Mouse (Mus musculus) liver, embryonic 15.5 days (tissue): ENCODE results near the gene Fam83b. TPM values are rescaled to one million over a fixed set of nuclear protein-coding genes. Genes with fewer than 3 reads are reported as not detected.

Experiments
- ATAC-seq: fragments of 200-750 bp; cut with Nextera tagmentation; 2 replicates; pipeline ENCODE4 v1.8.0; 2017; ENCODE audit warnings: moderate number of reproducible peaks, mild to moderate bottlenecking, moderate library complexity; ENCODE audit not compliant: insufficient read depth
- H3K27ac ChIP-seq: fragments of 300-500 bp; sonication (generic); replicated peaks from 2 replicates; pipeline ENCODE4 v1.5.1; 2015; ENCODE audit warnings: mild to moderate bottlenecking, inconsistent platforms
- H3K27me3 ChIP-seq: fragments of 300-500 bp; sonication (generic); 2 replicates; pipeline ENCODE4 v1.6.1; 2015; ENCODE audit warnings: mild to moderate bottlenecking, inconsistent platforms
- H3K36me3 ChIP-seq: fragments of 300-500 bp; sonication (generic); replicated peaks from 2 replicates; pipeline ENCODE4 v1.6.1; 2015; ENCODE audit warnings: moderate library complexity, mild to moderate bottlenecking, inconsistent platforms
- H3K4me1 ChIP-seq: fragments of 300-500 bp; sonication (generic); replicated peaks from 2 replicates; pipeline ENCODE4 v1.6.1; 2015; ENCODE audit warnings: inconsistent platforms
- H3K4me2 ChIP-seq: fragments of 300-500 bp; sonication (generic); 2 replicates; pipeline ENCODE4 v1.6.1; 2015; ENCODE audit warnings: moderate library complexity, mild to moderate bottlenecking, inconsistent platforms
- H3K4me3 ChIP-seq: fragments of 300-500 bp; sonication (generic); replicated peaks from 2 replicates; pipeline ENCODE4 v1.5.1; 2015; ENCODE audit warnings: mild to moderate bottlenecking, inconsistent platforms
- H3K9ac ChIP-seq: fragments of 300-500 bp; sonication (generic); 2 replicates; pipeline ENCODE4 v1.6.1; 2015; ENCODE audit warnings: moderate library complexity, mild to moderate bottlenecking, inconsistent platforms
- H3K9me3 ChIP-seq: fragments of 300-500 bp; sonication (generic); replicated peaks from 2 replicates; pipeline ENCODE4 v1.6.1; 2016; ENCODE audit warnings: inconsistent platforms
- WGBS: fragments of 180-500 bp; shearing (Covaris S2); methylation state at CpG from one replicate; pipeline ENCODE4 v1.1.7; 2015; ENCODE audit warnings: mixed read lengths; ENCODE audit not compliant: insufficient replicate concordance; 5-methylcytosine and 5-hydroxymethylcytosine counted together
- polyA plus RNA-seq: library from polyadenylated mRNA; unstranded; fragments of >200 nt; fragmentation: Nextera tagmentation; extraction: Ambion mirVana; gene quantifications from 2 replicates; pipeline ENCODE4 v1.2.1, GENCODE M21; 2015

Fam83b gene
- polyA plus RNA-seq, 1 experiment from 2014 or later = 0.05 TPM

DNA sequence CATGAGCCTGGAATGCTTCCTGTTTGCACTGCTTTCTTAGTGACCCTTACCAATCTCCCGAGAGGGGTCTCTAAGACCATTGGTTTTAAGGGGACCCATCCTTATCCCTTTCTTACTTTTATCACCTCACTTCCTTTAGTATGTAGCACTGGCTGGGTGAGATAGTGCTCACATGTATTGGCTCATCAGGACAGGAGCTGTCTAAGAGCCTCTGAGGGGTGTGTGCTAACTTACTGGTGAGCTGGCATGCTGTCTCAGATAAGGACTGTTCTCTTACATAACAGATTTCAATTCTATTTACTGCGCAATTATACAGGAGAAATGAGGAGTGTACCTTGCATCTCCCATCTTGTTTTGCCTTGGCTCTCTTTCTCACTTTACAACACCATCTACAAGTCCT lies 7.7 kb downstream of the Fam83b start:
- peak; percentile 91 for ATAC-seq
- no peaks in the 10 kb centered on the region for H3K9me3 ChIP-seq

DNA sequence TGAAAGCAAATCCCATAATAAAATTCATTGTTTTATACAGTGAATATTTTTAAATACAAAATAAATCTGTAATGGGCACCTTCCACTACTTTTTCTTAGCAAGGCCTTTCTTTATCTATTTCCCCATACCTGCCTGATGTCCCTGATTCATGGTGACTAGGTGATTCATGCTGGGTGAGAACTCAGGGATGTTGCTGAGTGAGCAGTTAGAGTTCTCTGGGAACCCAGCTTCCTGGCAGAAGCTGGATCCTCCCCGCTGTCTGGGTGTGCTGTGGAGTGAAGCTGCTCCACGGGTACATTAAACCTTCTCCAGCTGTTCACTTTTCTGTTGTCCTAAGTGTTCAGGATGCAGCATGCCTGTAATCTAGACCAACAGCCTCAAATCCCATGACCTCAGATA lies 13.2 kb downstream of the Fam83b start:
- 27% methylated on average over 2 of the region's 2 CpGs for WGBS
- H3K9ac ChIP-seq = no peak overlapping the region
- H3K27ac ChIP-seq = no peak overlapping the region
- H3K4me2 ChIP-seq = no peak overlapping the region
- no peak for ATAC-seq
- no peak overlapping the region for H3K4me3 ChIP-seq
- H3K4me1 ChIP-seq = 0 out of 2 replicates have a peak, but pooled peaks cover under 1% of the 10 kb centered on the region
- no peaks in the 10 kb centered on the region for H3K27me3 ChIP-seq
- H3K9me3 ChIP-seq = no peaks in the 10 kb centered on the region
- H3K36me3 ChIP-seq = no peaks in the 10 kb centered on the region

More for the DNA sequence above, 7.7 kb downstream of the Fam83b start:
- Histone ChIP-seq H3K4me1 (peaks cover 12% of the 10 kb centered on the region; the same call in 1 of the 2 replicates), H3K27ac (no peak overlapping the region), H3K4me3 (no peak overlapping the region), H3K9ac (no peak overlapping the region), H3K4me2 (no peak overlapping the region), H3K36me3 (no peaks in the 10 kb centered on the region), H3K27me3 (no peaks in the 10 kb centered on the region)
- WGBS = 25% methylated on average over 2 of the region's 2 CpGs

- Histone ChIP-seq H3K9ac (no peak overlapping the region), H3K4me1 (no peaks in the 10 kb centered on the region), H3K9me3 (no peaks in the 10 kb centered on the region), H3K4me3 (no peak overlapping the region), H3K27ac (no peak overlapping the region), H3K36me3 (no peaks in the 10 kb centered on the region), H3K4me2 (no peak overlapping the region), H3K27me3 (no peaks in the 10 kb centered on the region)
- no peak for ATAC-seq
- WGBS = 55% methylated on average over 1 of the region's 1 CpGs
These were observed 13.8 kb downstream of the Fam83b start for GRCm38 (mm10) chr9:76553115-76553514.

GRCm38 (mm10) chr9:76546714-76547113 lies 20.2 kb downstream of the Fam83b start:
- Histone ChIP-seq H3K27me3 (no peaks in the 10 kb centered on the region), H3K9ac (no peak overlapping the region), H3K9me3 (no peaks in the 10 kb centered on the region), H3K4me1 (no peaks in the 10 kb centered on the region), H3K36me3 (no peaks in the 10 kb centered on the region), H3K4me3 (no peak overlapping the region), H3K27ac (no peak overlapping the region), H3K4me2 (no peak overlapping the region)
- no peak for ATAC-seq
- 24% methylated on average over 3 of the region's 3 CpGs for WGBS

DNA sequence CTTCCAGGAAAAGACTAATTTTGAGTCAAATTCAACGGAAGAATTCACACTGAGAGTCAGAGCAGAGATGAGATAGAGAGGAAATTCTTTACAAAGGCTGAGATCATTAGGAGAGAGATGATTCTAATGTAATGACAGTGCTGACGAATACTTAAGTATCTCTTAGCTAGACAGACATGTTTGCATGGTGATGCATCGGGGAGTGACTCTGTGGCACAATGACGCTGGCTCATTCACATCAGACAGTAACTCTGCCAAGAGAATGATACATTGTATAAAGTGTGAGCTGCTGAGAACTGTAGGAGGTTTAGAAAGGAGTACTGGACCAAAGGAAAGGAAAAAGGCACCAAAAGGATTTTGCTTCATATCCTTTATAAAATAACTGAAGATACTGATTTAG lies 26.2 kb downstream of the Fam83b start:
- Histone ChIP-seq H3K9ac (no peak overlapping the region), H3K4me3 (no peak overlapping the region), H3K9me3 (no peaks in the 10 kb centered on the region), H3K27me3 (no peaks in the 10 kb centered on the region), H3K4me2 (no peak overlapping the region), H3K36me3 (no peaks in the 10 kb centered on the region), H3K27ac (no peak overlapping the region), H3K4me1 (no peaks in the 10 kb centered on the region)
- 29% methylated on average over 4 of the region's 4 CpGs for WGBS
- ATAC-seq = no peak

GRCm38 (mm10) chr9:76539953-76540621 lies 26.8 kb downstream of the Fam83b start:
- no peak for ATAC-seq
- H3K27me3 ChIP-seq = no peaks in the 10 kb centered on the region
- 29% methylated on average over 6 of the region's 7 CpGs for WGBS
- H3K36me3 ChIP-seq = no peaks in the 10 kb centered on the region
- H3K4me3 ChIP-seq = no peak overlapping the region
- no peak overlapping the region for H3K4me2 ChIP-seq
- H3K27ac ChIP-seq = no peak overlapping the region
- H3K9ac ChIP-seq = no peak overlapping the region
- no peaks in the 10 kb centered on the region for H3K9me3 ChIP-seq
- no peaks in the 10 kb centered on the region for H3K4me1 ChIP-seq

DNA sequence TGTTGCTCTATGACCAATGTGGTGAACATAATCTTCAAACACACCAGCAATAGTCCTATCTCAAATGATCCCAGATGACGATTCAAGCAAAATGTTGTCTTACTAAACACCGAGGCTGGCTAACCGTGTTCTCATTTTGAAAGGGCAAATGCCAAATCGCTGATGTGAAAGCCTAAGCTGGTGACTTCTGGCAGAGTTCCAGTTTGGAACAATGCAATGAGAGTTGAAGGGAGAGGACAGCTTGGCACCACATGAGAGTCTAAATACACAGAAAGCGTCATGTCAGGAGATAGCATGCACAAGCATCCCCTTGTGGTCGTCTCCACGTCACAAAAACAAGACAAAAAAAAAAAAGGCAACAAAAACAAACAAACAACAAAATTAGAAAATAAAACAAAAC lies 27.6 kb downstream of the Fam83b start:
- 53% methylated on average over 7 of the region's 7 CpGs for WGBS
- Histone ChIP-seq H3K9me3 (no peaks in the 10 kb centered on the region), H3K4me1 (no peaks in the 10 kb centered on the region), H3K4me2 (no peak overlapping the region), H3K4me3 (no peak overlapping the region), H3K27me3 (no peaks in the 10 kb centered on the region), H3K27ac (no peak overlapping the region), H3K9ac (no peak overlapping the region), H3K36me3 (no peaks in the 10 kb centered on the region)
- no peak for ATAC-seq

DNA sequence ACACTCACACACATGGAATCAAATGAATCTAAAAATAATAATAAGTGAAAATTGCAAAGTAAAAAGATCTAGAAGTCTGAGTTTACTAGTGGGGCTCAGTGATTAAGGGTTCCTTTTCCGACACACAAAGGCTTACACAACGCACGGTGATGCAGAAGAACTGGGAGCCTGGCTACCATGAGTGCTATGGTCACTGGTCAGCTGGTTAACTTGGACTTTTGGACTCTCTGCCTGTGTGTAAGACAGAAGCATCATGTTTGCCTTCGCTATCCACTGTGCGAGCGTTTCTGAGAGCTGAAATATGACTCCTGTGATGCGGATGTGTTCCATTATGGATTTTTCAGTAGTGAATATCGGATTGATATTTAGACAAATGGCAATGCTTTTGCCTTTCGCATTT lies 30.9 kb downstream of the Fam83b start:
- no peaks in the 10 kb centered on the region for H3K9me3 ChIP-seq
- WGBS = 75% methylated on average over 9 of the region's 9 CpGs
- no peak overlapping the region for H3K4me2 ChIP-seq
- H3K27ac ChIP-seq = no peak overlapping the region
- H3K9ac ChIP-seq = no peak overlapping the region
- no peaks in the 10 kb centered on the region for H3K36me3 ChIP-seq
- no peaks in the 10 kb centered on the region for H3K4me1 ChIP-seq
- no peak for ATAC-seq
- H3K4me3 ChIP-seq = no peak overlapping the region
- H3K27me3 ChIP-seq = no peaks in the 10 kb centered on the region

GRCm38 (mm10) chr9:76532403-76532802 lies 34.5 kb downstream of the Fam83b start:
- no peak for ATAC-seq
- 58% methylated on average over 3 of the region's 3 CpGs for WGBS
- H3K9me3 ChIP-seq = no peaks in the 10 kb centered on the region

GRCm38 (mm10) chr9:76531368-76531767 lies 35.5 kb downstream of the Fam83b start:
- no peak overlapping the region for H3K4me3 ChIP-seq
- H3K36me3 ChIP-seq = no peaks in the 10 kb centered on the region
- H3K9ac ChIP-seq = no peak overlapping the region
- no peaks in the 10 kb centered on the region for H3K4me1 ChIP-seq
- H3K27ac ChIP-seq = no peak overlapping the region
- ATAC-seq = no peak
- no peaks in the 10 kb centered on the region for H3K9me3 ChIP-seq
- no peaks in the 10 kb centered on the region for H3K27me3 ChIP-seq
- WGBS = 61% methylated on average over 4 of the region's 4 CpGs
- no peak overlapping the region for H3K4me2 ChIP-seq

More at GRCm38 (mm10) chr9:76532403-76532802, 34.5 kb downstream of the Fam83b start:
- no peaks in the 10 kb centered on the region for H3K36me3 ChIP-seq
- H3K27me3 ChIP-seq = no peaks in the 10 kb centered on the region
- no peak overlapping the region for H3K4me2 ChIP-seq
- no peak overlapping the region for H3K9ac ChIP-seq
- H3K27ac ChIP-seq = no peak overlapping the region
- no peak overlapping the region for H3K4me3 ChIP-seq
- H3K4me1 ChIP-seq = no peaks in the 10 kb centered on the region

DNA sequence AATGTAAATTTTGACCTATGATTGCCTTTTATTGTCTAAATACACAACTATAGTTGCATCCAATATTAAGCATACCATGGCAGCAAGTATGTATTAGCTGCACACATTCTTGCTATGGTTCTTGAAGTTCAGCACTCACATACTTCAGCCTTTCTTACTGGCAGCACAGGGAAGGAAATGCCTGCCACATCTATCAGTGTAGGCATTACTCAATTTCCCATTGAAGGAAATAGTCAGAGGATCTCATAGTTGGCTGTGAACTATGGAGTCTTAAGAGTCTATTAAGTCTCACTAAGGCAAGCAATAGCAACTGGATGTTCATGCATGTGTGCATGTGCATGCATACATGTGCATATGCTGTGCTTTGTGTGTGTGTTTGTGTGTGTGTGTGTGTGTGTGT lies 41.3 kb downstream of the Fam83b start:
- Histone ChIP-seq H3K4me3 (no peak overlapping the region), H3K27me3 (no peaks in the 10 kb centered on the region), H3K9me3 (no peaks in the 10 kb centered on the region), H3K9ac (no peak overlapping the region), H3K4me2 (no peak overlapping the region), H3K27ac (no peak overlapping the region), H3K36me3 (no peaks in the 10 kb centered on the region), H3K4me1 (0 out of 2 replicates have a peak, but pooled peaks cover 3% of the 10 kb centered on the region)
- ATAC-seq = no peak

GRCm38 (mm10) chr9:76523075-76523474 lies 43.8 kb downstream of the Fam83b start:
- H3K9me3 ChIP-seq = no peaks in the 10 kb centered on the region
- no peak for ATAC-seq
- H3K4me2 ChIP-seq = no peak overlapping the region
- H3K27me3 ChIP-seq = no peaks in the 10 kb centered on the region
- H3K4me1 ChIP-seq = 0 out of 2 replicates have a peak, but pooled peaks cover 3% of the 10 kb centered on the region
- no peaks in the 10 kb centered on the region for H3K36me3 ChIP-seq
- no peak overlapping the region for H3K4me3 ChIP-seq
- no peak overlapping the region for H3K9ac ChIP-seq
- H3K27ac ChIP-seq = no peak overlapping the region
